Mouse (Mus musculus): ENCODE measurements around the gene Mob1b. TPM values are rescaled to one million over a fixed set of nuclear protein-coding genes. Genes with fewer than 3 reads are reported as not detected.

Mob1b gene
- polyA plus RNA-seq, 1 experiment from 2014 or later, result 18.0 TPM

DNA sequence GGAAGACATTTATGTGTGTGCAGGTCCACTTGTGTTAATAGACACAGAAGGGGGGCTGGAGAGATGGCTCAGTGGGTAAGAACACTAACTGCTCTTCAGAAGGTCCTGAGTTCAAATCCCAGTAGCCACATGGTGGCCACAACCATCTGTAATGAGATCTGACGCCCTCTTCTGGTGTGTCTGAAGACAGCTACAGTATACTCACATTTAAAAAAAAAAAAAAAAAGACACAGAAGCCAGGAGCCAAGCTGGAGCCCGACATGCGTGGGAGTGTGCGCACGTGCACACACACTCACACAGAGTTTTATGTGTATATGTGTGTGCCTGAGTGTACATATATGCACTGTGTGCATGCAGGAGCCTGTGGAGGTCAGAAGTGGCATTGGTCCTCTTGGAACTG, 42.0 kb downstream of the Mob1b start:
- Histone ChIP-seq H3K27ac (ENCODE audit: low read depth, low read length) (no peak overlapping the region), H3K4me2 (replicated peaks; ENCODE audit: low read depth, low read length) (no peak overlapping the region), H3K9me3 (ENCODE audit: control insufficient read depth, low read length) (no peaks in the 10 kb centered on the region), H3K4me3 (ENCODE audit: low read length) (no peak overlapping the region), H3K4me1 (ENCODE audit: control insufficient read depth, insufficient read depth, low read length) (peaks cover 16% of the 10 kb centered on the region), H3K9ac (ENCODE audit: low read depth, low read length) (no peak overlapping the region), H3K36me3 (ENCODE audit: control insufficient read depth, insufficient read depth, low read length) (no peaks in the 10 kb centered on the region; the same call in 1 of the 2 replicates), H3K27me3 (ENCODE audit: control insufficient read depth, insufficient read depth, low read length) (no peaks in the 10 kb centered on the region)
- ATAC-seq (ENCODE audit: low FRiP score, low TSS enrichment), result no peak
- WGBS, result 89% methylated on average over 5 of the region's 5 CpGs

DNA sequence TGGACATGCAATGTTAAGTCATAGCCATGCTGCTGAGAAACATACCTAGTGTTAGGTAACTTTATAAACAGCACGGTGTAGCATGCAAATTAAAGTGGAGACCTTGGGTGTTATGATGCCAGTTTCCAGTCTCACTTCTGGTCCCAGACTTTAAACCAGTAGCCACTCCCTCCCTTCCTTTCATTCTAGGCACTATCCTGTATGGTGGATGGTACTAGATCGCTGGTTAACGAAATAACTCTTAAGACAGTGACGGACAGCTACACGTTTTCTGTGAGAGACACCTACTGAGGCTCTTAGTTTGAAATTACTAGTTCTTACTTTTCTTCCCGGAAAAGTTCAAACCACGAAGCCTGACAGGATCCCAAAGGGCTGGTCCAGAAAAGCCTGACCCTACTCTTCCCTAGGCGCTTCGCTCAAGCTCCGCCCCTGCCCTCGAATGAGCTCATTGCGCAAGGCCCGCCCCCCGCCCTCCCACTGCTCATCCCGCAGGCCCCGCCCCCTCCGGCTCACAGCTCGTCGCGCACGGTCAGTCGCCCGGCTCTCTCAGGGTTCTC, 43.9 kb downstream of the Mob1b start:
- Histone ChIP-seq H3K27ac (ENCODE audit: low read depth, low read length) (no peak overlapping the region), H3K9me3 (ENCODE audit: control insufficient read depth, low read length) (no peaks in the 10 kb centered on the region), H3K4me2 (replicated peaks; ENCODE audit: low read depth, low read length) (peak overlapping the region; percentile 45), H3K4me1 (ENCODE audit: control insufficient read depth, insufficient read depth, low read length) (peaks cover 16% of the 10 kb centered on the region), H3K27me3 (ENCODE audit: control insufficient read depth, insufficient read depth, low read length) (no peaks in the 10 kb centered on the region), H3K4me3 (ENCODE audit: low read length) (peak overlapping the region; percentile 80), H3K9ac (ENCODE audit: low read depth, low read length) (peak overlapping the region; percentile 32; the same call in 1 of the 2 replicates), H3K36me3 (ENCODE audit: control insufficient read depth, insufficient read depth, low read length) (peaks cover 2% of the 10 kb centered on the region; the same call in 1 of the 2 replicates)
- under 1% methylated on average over 22 of the region's 23 CpGs for WGBS
- peak; percentile 64 for ATAC-seq (ENCODE audit: low FRiP score, low TSS enrichment)

DNA sequence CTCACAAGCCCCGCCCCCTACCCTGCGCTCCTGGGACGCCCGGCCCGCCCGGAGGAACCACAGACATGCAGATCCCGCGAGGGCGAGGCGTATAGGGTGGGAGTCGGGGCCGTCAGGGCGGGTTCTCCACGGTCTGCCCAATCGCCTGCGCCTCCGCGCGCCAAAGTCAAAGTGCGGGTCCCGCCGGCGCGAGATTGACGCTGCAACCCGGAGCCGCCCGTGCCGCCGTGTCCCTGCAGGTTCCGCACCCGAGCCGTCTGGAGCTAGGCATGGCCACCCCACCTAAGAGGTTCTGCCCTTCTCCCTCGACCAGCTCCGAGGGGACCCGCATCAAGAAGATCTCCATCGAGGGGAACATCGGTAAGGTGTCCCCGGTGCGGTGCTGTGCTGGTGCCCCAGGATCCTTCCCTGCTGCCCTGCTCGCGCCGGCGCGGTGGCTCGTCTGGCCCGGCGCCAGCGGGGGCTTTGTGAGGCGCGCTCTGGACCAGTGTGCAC, 44.4 kb downstream of the Mob1b start, which contains the start of gene Dck:
Gene Dck, plus strand, starts transcription at position 10 of the 495 bp plus-strand sequence.
- peak; percentile 100 for ATAC-seq (ENCODE audit: low FRiP score, low TSS enrichment)
- Histone ChIP-seq H3K27me3 (ENCODE audit: control insufficient read depth, insufficient read depth, low read length) (no peaks in the 10 kb centered on the region), H3K4me1 (ENCODE audit: control insufficient read depth, insufficient read depth, low read length) (peaks cover 16% of the 10 kb centered on the region), H3K9me3 (ENCODE audit: control insufficient read depth, low read length) (no peaks in the 10 kb centered on the region), H3K36me3 (ENCODE audit: control insufficient read depth, insufficient read depth, low read length) (peaks cover 6% of the 10 kb centered on the region; the same call in 1 of the 2 replicates), H3K27ac (ENCODE audit: low read depth, low read length) (peak within 1 kb of the TSS; percentile 53), H3K4me2 (replicated peaks; ENCODE audit: low read depth, low read length) (peak within 1 kb of the TSS; percentile 60), H3K4me3 (ENCODE audit: low read length) (peak within 1 kb of the TSS; percentile 80), H3K9ac (ENCODE audit: low read depth, low read length) (peak within 1 kb of the TSS; percentile 83)
- under 1% methylated on average over 50 of the region's 51 CpGs for WGBS

DNA sequence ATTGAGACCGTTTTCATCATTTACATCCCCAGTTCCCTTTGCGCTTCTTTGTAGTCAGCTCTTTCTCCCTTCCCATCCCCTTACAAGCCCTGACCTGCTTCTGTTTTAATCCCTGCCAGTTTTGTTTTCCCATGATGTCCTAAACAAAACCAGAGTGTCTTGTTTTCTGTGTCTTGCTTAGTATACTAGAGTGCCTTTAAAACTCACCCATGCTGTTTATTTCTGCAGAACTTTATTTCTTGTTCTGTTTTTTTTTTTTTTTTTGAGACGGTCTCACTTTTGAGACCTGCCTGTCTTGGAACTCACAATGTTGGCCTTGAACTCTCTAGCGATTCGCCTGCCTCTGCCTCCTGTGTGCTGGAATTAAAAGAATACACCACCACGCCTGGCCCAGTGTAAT, 44.9 kb downstream of the Mob1b start:
- Histone ChIP-seq H3K4me1 (ENCODE audit: control insufficient read depth, insufficient read depth, low read length) (peaks cover 16% of the 10 kb centered on the region), H3K9me3 (ENCODE audit: control insufficient read depth, low read length) (no peaks in the 10 kb centered on the region), H3K4me2 (replicated peaks; ENCODE audit: low read depth, low read length) (peak overlapping the region; percentile 60), H3K27ac (ENCODE audit: low read depth, low read length) (peak overlapping the region; percentile 53), H3K9ac (ENCODE audit: low read depth, low read length) (peak overlapping the region; percentile 83), H3K4me3 (ENCODE audit: low read length) (peak overlapping the region; percentile 80), H3K36me3 (ENCODE audit: control insufficient read depth, insufficient read depth, low read length) (peaks cover 6% of the 10 kb centered on the region; the same call in 1 of the 2 replicates), H3K27me3 (ENCODE audit: control insufficient read depth, insufficient read depth, low read length) (no peaks in the 10 kb centered on the region)
- no peak for ATAC-seq (ENCODE audit: low FRiP score, low TSS enrichment)
- WGBS, result 14% methylated on average over 6 of the region's 6 CpGs

DNA sequence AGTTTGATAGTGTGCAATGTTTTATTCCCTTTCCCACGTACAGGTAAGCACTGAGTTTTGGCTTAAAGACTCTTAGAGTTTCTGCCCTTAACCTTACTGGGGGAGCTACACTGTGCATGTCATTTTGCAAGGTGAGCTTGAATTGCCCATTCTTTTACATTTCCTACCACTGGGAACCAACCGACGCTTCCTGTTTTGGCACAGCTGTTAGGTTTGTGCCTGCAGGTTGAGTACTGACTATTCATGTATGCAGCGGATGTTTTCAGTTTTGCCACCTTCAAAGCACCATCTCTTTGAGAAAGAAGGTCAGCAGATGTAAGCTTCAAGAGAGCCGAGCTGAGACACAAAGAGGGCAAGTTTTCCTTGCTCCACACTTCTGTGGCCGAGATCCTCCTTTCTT, 45.5 kb downstream of the Mob1b start:
- Histone ChIP-seq H3K27ac (ENCODE audit: low read depth, low read length) (no peak overlapping the region), H3K9ac (ENCODE audit: low read depth, low read length) (0 out of 2 replicates have a peak overlapping the region, but pooled peaks have one; percentile 18), H3K4me3 (ENCODE audit: low read length) (peak overlapping the region; percentile 80), H3K27me3 (ENCODE audit: control insufficient read depth, insufficient read depth, low read length) (no peaks in the 10 kb centered on the region), H3K9me3 (ENCODE audit: control insufficient read depth, low read length) (no peaks in the 10 kb centered on the region), H3K4me2 (replicated peaks; ENCODE audit: low read depth, low read length) (peak overlapping the region; percentile 60), H3K36me3 (ENCODE audit: control insufficient read depth, insufficient read depth, low read length) (peaks cover 8% of the 10 kb centered on the region; the same call in 1 of the 2 replicates), H3K4me1 (ENCODE audit: control insufficient read depth, insufficient read depth, low read length) (peaks cover 16% of the 10 kb centered on the region)
- 59% methylated on average over 6 of the region's 6 CpGs for WGBS
- ATAC-seq (ENCODE audit: low FRiP score, low TSS enrichment), result no peak

GRCm38 (mm10) chr5:88766863-88767262, 46.2 kb downstream of the Mob1b start:
- Histone ChIP-seq H3K27me3 (ENCODE audit: control insufficient read depth, insufficient read depth, low read length) (no peaks in the 10 kb centered on the region), H3K4me3 (ENCODE audit: low read length) (no peak overlapping the region), H3K9ac (ENCODE audit: low read depth, low read length) (no peak overlapping the region), H3K4me1 (ENCODE audit: control insufficient read depth, insufficient read depth, low read length) (peaks cover 16% of the 10 kb centered on the region), H3K36me3 (ENCODE audit: control insufficient read depth, insufficient read depth, low read length) (peaks cover 12% of the 10 kb centered on the region), H3K27ac (ENCODE audit: low read depth, low read length) (no peak overlapping the region), H3K4me2 (replicated peaks; ENCODE audit: low read depth, low read length) (no peak overlapping the region; the same call in 1 of the 2 replicates), H3K9me3 (ENCODE audit: control insufficient read depth, low read length) (no peaks in the 10 kb centered on the region)
- WGBS, result 96% methylated on average over 5 of the region's 5 CpGs
- ATAC-seq (ENCODE audit: low FRiP score, low TSS enrichment), result no peak

DNA sequence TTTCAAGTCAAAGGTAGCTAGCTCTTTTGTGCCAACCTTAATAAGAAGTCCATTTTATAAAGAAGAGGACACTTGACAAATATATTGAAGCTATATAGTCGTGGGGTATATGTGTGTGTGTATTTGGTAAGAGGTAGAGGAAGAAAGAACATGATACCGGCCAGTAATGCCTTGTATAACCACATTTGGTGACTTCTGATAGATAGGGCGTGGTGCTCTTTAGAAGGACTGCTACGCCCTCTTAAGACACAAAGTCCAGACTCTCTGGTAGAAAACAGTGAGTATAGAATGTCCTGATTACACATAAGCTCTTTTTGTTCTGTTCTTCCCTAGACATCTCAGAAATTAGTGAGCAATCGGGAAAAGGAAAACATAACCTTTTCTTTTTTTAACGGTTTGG, 47.5 kb downstream of the Mob1b start:
- ATAC-seq (ENCODE audit: low FRiP score, low TSS enrichment), result no peak
- Histone ChIP-seq H3K9me3 (ENCODE audit: control insufficient read depth, low read length) (no peaks in the 10 kb centered on the region), H3K4me2 (replicated peaks; ENCODE audit: low read depth, low read length) (no peak overlapping the region), H3K27ac (ENCODE audit: low read depth, low read length) (no peak overlapping the region), H3K27me3 (ENCODE audit: control insufficient read depth, insufficient read depth, low read length) (no peaks in the 10 kb centered on the region), H3K36me3 (ENCODE audit: control insufficient read depth, insufficient read depth, low read length) (peaks cover 22% of the 10 kb centered on the region), H3K9ac (ENCODE audit: low read depth, low read length) (no peak overlapping the region), H3K4me3 (ENCODE audit: low read length) (no peak overlapping the region), H3K4me1 (ENCODE audit: control insufficient read depth, insufficient read depth, low read length) (peaks cover 16% of the 10 kb centered on the region)
- 93% methylated on average over 6 of the region's 6 CpGs for WGBS

GRCm38 (mm10) chr5:88782072-88782765, 61.6 kb downstream of the Mob1b start:
- Histone ChIP-seq H3K9me3 (ENCODE audit: control insufficient read depth, low read length) (no peaks in the 10 kb centered on the region), H3K27me3 (ENCODE audit: control insufficient read depth, insufficient read depth, low read length) (no peaks in the 10 kb centered on the region), H3K36me3 (ENCODE audit: control insufficient read depth, insufficient read depth, low read length) (peaks cover 47% of the 10 kb centered on the region), H3K4me2 (replicated peaks; ENCODE audit: low read depth, low read length) (no peak overlapping the region), H3K4me1 (ENCODE audit: control insufficient read depth, insufficient read depth, low read length) (no peaks in the 10 kb centered on the region), H3K27ac (ENCODE audit: low read depth, low read length) (no peak overlapping the region), H3K4me3 (ENCODE audit: low read length) (no peak overlapping the region), H3K9ac (ENCODE audit: low read depth, low read length) (no peak overlapping the region)
- WGBS, result 80% methylated on average over 7 of the region's 7 CpGs
- no peak for ATAC-seq (ENCODE audit: low FRiP score, low TSS enrichment)

DNA sequence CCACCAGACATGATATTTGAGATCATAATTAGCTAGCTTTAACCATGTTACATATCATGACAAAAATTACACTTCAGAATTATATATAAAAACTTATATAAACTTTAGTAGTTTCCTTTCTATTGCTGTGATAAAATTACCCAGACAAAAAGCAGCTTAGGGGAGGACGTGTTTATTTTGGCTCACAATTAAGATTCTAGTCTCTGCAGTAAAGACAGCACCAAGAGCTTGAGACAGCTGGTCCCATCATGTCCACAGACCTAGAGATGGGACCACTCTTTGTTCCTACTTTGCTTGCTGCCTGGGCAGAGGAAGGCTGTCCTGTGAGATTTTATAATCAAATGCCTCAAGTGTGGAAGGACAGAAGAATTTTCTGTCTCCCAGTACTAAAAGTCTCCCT, 64.4 kb downstream of the Mob1b start:
- no peak for ATAC-seq (ENCODE audit: low FRiP score, low TSS enrichment)
- Histone ChIP-seq H3K9me3 (ENCODE audit: control insufficient read depth, low read length) (no peaks in the 10 kb centered on the region), H3K4me1 (ENCODE audit: control insufficient read depth, insufficient read depth, low read length) (no peaks in the 10 kb centered on the region), H3K4me3 (ENCODE audit: low read length) (no peak overlapping the region), H3K36me3 (ENCODE audit: control insufficient read depth, insufficient read depth, low read length) (peaks cover 28% of the 10 kb centered on the region), H3K27me3 (ENCODE audit: control insufficient read depth, insufficient read depth, low read length) (no peaks in the 10 kb centered on the region), H3K4me2 (replicated peaks; ENCODE audit: low read depth, low read length) (no peak overlapping the region), H3K9ac (ENCODE audit: low read depth, low read length) (no peak overlapping the region), H3K27ac (ENCODE audit: low read depth, low read length) (no peak overlapping the region)
- WGBS, result 79% methylated on average over 1 of the region's 1 CpGs

Measured in kidney, embryonic 14.5 days (tissue).